Mouse (Mus musculus) erythroblast, embryonic 14.5 days (primary cell): Measurements from ENCODE around the gene Zfp119b.

ENCODE experiments used
- GATA1 ChIP-seq: IDR thresholded peaks from 2 replicates; pipeline ENCODE4 v1.6.1; 2012; ENCODE audit warnings: low read length, inconsistent platforms, mixed read lengths
- TAL1 ChIP-seq: IDR thresholded peaks from 3 replicates; pipeline ENCODE4 v1.6.1; 2012; ENCODE audit warnings: low read length, inconsistent platforms, mixed read lengths

DNA sequence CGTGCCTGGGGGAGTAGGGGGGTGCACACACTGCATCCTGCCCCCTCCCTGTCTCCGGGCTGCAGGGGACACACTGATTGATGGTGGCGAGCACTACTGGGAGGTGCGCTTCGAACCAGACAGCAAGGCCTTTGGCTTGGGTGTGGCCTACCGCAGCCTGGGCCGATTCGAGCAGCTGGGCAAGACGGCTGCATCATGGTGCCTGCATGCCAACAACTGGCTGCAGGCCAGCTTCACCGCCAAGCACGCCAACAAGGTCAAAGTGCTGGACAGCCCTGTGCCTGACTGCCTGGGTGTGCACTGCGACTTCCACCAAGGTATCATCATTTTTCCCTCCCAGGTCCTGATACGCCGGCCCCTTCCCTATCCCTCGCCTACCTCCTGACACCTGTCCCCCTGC, 46.7 kb upstream of the Zfp119b start:
- no peak for TF ChIP-seq GATA1
- TF ChIP-seq TAL1, result no peak
